Mouse (Mus musculus): ENCODE data around the gene Saal1. TPM values are rescaled to one million over a fixed set of nuclear protein-coding genes. Genes with fewer than 3 reads are reported as not detected.

The Saal1 gene
- total and polyA plus RNA-seq, 3 experiments: 13.6 to 26.0 TPM; not detected in 1

GRCm38 (mm10) chr7:46676808-46677360 lies 33.6 kb downstream of the Saal1 start (continued):
- no peak for TF ChIP-seq TBP (IDR thresholded peaks at IDR 0.05; ENCODE audit: low read depth, low read length)
- TF ChIP-seq TAL1 (IDR thresholded peaks at IDR 0.05; ENCODE audit: low read length): no peak

GRCm38 (mm10) chr7:46675886-46676285 lies 34.6 kb downstream of the Saal1 start:
- Histone ChIP-seq H3K79me2 (ENCODE audit: control insufficient read depth, insufficient read depth, low read length, poor library complexity) (no peaks in the 10 kb centered on the region), H3K4me3 (ENCODE audit: control insufficient read depth in 1 of 2, insufficient read depth in 1 of 2, low read depth in 2 of 2, low read length in 2 of 2) (peak overlapping the region in 1 of 2 experiments; percentile 37; a peak in 2 of 4 replicates), H3K27me3 (ENCODE audit: control insufficient read depth in 1 of 2, insufficient read depth in 2 of 2, low read length in 2 of 2) (no peaks in the 10 kb centered on the region), H3K9me3 (replicated peaks; ENCODE audit: insufficient read depth, low read length) (no peaks in the 10 kb centered on the region), H3K36me3 (ENCODE audit: control insufficient read depth in 1 of 2, insufficient read depth in 2 of 2, low read length in 2 of 2) (peaks cover 0 to 14% of the 10 kb centered on the region in 2 experiments; a peak in 2 of 4 replicates), H3K9ac (ENCODE audit: control insufficient read depth, low read depth, low read length, poor library complexity, severe bottlenecking) (peak overlapping the region; percentile 1; the same call in 1 of the 2 replicates), H3K4me1 (ENCODE audit: control insufficient read depth in 1 of 2, insufficient read depth in 2 of 2, low read length in 2 of 2) (peaks cover 13 to 29% of the 10 kb centered on the region in 2 experiments), H3K27ac (ENCODE audit: control insufficient read depth, low read depth, low read length) (peak overlapping the region; percentile 69)
- peak; percentile 63 for DNase-seq (ENCODE audit: low read depth, low spot score)
- TF ChIP-seq POLR2AphosphoS5 (IDR thresholded peaks at IDR 0.05; ENCODE audit: borderline replicate concordance, low read depth, low read length) (no peak), ZC3H11A (IDR thresholded peaks at IDR 0.05; ENCODE audit: low read depth, low read length) (no peak), JUND (IDR thresholded peaks at IDR 0.05; ENCODE audit: low read depth, low read length) (no peak), CTCF (IDR thresholded peaks at IDR 0.05 in 2 of 3, conservative IDR thresholded peaks at IDR 0.05 in 1 of 3; ENCODE audit: control insufficient read depth in 1 of 3, insufficient read depth in 1 of 3, low read depth in 2 of 3, low read length in 3 of 3, poor library complexity in 1 of 3, severe bottlenecking in 1 of 3) (no peak), ZNF384 (IDR thresholded peaks at IDR 0.05; ENCODE audit: low read depth, low read length) (no peak), MAFK (IDR thresholded peaks at IDR 0.05; ENCODE audit: borderline replicate concordance, low read depth, low read length) (no peak), NRF1 (IDR thresholded peaks at IDR 0.05; ENCODE audit: insufficient read depth, low read depth, low read length, poor library complexity, severe bottlenecking) (no peak), USF1 (IDR thresholded peaks at IDR 0.05; ENCODE audit: low read depth, low read length) (peak; percentile 69), RCOR1 (IDR thresholded peaks at IDR 0.05; ENCODE audit: low read depth, low read length) (no peak; the same call in 1 of the 2 replicates), SIN3A (IDR thresholded peaks at IDR 0.05; ENCODE audit: low read length) (peak; percentile 41), MAX (IDR thresholded peaks at IDR 0.05; ENCODE audit: low read length) (no peak), UBTF (IDR thresholded peaks at IDR 0.05; ENCODE audit: borderline replicate concordance, insufficient read depth, low read depth, low read length) (no peak), NELFE (IDR thresholded peaks at IDR 0.05; ENCODE audit: low read depth, low read length) (no peak), TAL1 (IDR thresholded peaks at IDR 0.05; ENCODE audit: low read length) (no peak), POLR2AphosphoS2 (IDR thresholded peaks at IDR 0.05; ENCODE audit: low read length) (no peak), MEF2A (IDR thresholded peaks at IDR 0.05; ENCODE audit: extremely low read depth, insufficient replicate concordance, low read depth, low read length, poor library complexity, severe bottlenecking) (no peak), CHD1 (IDR thresholded peaks at IDR 0.05; ENCODE audit: low read depth, low read length) (no peak), MXI1 (IDR thresholded peaks at IDR 0.05; ENCODE audit: low read depth, low read length) (peak; percentile 39; the same call in 1 of the 2 replicates), USF2 (IDR thresholded peaks at IDR 0.05; ENCODE audit: borderline replicate concordance in 1 of 2, insufficient read depth in 1 of 2, low read depth in 1 of 2, low read length in 2 of 2) (no peak), ETS1 (IDR thresholded peaks at IDR 0.05; ENCODE audit: low read depth, low read length) (peak; percentile 66; the same call in 1 of the 2 replicates), MYC (IDR thresholded peaks at IDR 0.05; ENCODE audit: low read depth, low read length) (no peak), POLR2A (IDR thresholded peaks at IDR 0.05; ENCODE audit: control insufficient read depth in 1 of 2, insufficient read depth in 1 of 2, low read depth in 1 of 2, low read length in 2 of 2, poor library complexity in 1 of 2) (0 out of 4 replicates have a peak, but pooled peaks of 1 of the 2 experiments have one; percentile 34), EP300 (IDR thresholded peaks at IDR 0.05; ENCODE audit: low read depth in 1 of 2, low read length in 2 of 2) (peak; percentile 60 to 63; a peak in 2 of 4 replicates), BHLHE40 (IDR thresholded peaks at IDR 0.05; ENCODE audit: borderline replicate concordance, low read depth, low read length) (peak; percentile 79), KAT2A (conservative IDR thresholded peaks at IDR 0.05; ENCODE audit: low read depth, low read length) (no peak), GATA1 (IDR thresholded peaks at IDR 0.05; ENCODE audit: low read depth, low read length) (peak; percentile 50), TCF12 (IDR thresholded peaks at IDR 0.05; ENCODE audit: low read depth, low read length) (peak; percentile 66), TBP (IDR thresholded peaks at IDR 0.05; ENCODE audit: low read depth, low read length) (no peak), RAD21 (IDR thresholded peaks at IDR 0.05; ENCODE audit: low read depth, low read length) (no peak), ZKSCAN1 (IDR thresholded peaks at IDR 0.05; ENCODE audit: low read depth, low read length) (no peak), HCFC1 (IDR thresholded peaks at IDR 0.05; ENCODE audit: low read depth, low read length) (no peak)
